16 mouse cellular contexts compared by ENCODE assay signal in the genomic region with DNA sequence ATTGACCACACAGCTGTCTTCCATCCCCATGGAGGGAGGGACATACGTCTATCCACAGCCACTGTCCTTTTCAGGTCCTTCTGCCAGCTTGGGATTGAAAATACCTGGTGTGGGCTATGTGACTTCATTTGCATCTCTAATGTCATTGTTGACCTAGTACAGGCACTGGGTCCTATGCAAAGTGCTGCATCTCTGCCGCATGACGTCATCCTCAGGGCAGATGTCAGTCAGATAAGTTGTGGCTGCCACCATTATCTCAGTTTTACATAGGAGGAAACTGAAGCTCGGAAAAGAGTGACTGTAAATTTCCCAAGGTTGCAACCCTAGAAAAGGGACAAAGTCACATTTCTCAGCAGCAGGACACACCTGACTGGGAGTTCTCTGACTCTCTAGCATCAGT.
DNase-seq lines count a peak whose midpoint lies in the region; ATAC-seq and TF ChIP-seq lines count a peak whose summit lies in the region.
"Had no signal": no experiment of that assay in that cellular context is flagged by ENCODE, and none has a peak within 500 bp of the region (broad histone marks: within the 10 kb centered on the region; RNA-seq: fewer than 3 reads in every experiment).

No protein-coding gene starts in this region.

- TF ChIP-seq CTCF in forebrain, postnatal 0 days (IDR thresholded peaks at IDR 0.05; ENCODE audit: low read depth): no peak

- H3K9ac ChIP-seq in forebrain, postnatal 0 days: no peak overlapping the region
- H3K9ac ChIP-seq in neural tube, embryonic 12.5 days: no peak overlapping the region
- H3K9ac ChIP-seq in intestine, embryonic 16.5 days (ENCODE audit: low read depth, low read length): no peak overlapping the region
- H3K9ac ChIP-seq: liver, embryonic 14.5 days had no signal

- WGBS in forebrain, embryonic 10.5 days: 74% methylated on average over 4 of the region's 4 CpGs
- 55% methylated on average over 4 of the region's 4 CpGs for WGBS in forebrain, postnatal 0 days
- 62% methylated on average over 4 of the region's 4 CpGs for WGBS in neural tube, embryonic 12.5 days
- WGBS in intestine, embryonic 16.5 days: 70% methylated on average over 4 of the region's 4 CpGs

- peaks cover 69% of the 10 kb centered on the region for H3K4me1 ChIP-seq in forebrain, embryonic 10.5 days
- H3K4me1 ChIP-seq in forebrain, postnatal 0 days (ENCODE audit: insufficient read depth): no peaks in the 10 kb centered on the region
- peaks cover 24% of the 10 kb centered on the region for H3K4me1 ChIP-seq in neural tube, embryonic 12.5 days
- peaks cover 22% of the 10 kb centered on the region for H3K4me1 ChIP-seq in intestine, embryonic 16.5 days (ENCODE audit: control insufficient read depth, insufficient read depth, low read length)

- no peaks in the 10 kb centered on the region for H3K36me3 ChIP-seq in forebrain, embryonic 10.5 days (replicated peaks)
- no peaks in the 10 kb centered on the region for H3K36me3 ChIP-seq in forebrain, postnatal 0 days (ENCODE audit: insufficient read depth)
- H3K36me3 ChIP-seq in neural tube, embryonic 12.5 days: no peaks in the 10 kb centered on the region
- no peaks in the 10 kb centered on the region for H3K36me3 ChIP-seq in intestine, embryonic 16.5 days (ENCODE audit: control insufficient read depth, insufficient read depth, low read length)

- H3K4me3 ChIP-seq in forebrain, embryonic 10.5 days: no peak overlapping the region
- H3K4me3 ChIP-seq in forebrain, postnatal 0 days (ENCODE audit: low read depth, low read length): no peak overlapping the region
- no peak overlapping the region for H3K4me3 ChIP-seq in neural tube, embryonic 12.5 days
- H3K4me3 ChIP-seq in intestine, embryonic 16.5 days (ENCODE audit: low read length): no peak overlapping the region
- H3K4me3 ChIP-seq: layer of hippocampus, adult 2 months had no signal

- peak overlapping the region; percentile 93 for H3K27ac ChIP-seq in forebrain, embryonic 10.5 days
- no peak overlapping the region for H3K27ac ChIP-seq in forebrain, postnatal 0 days (ENCODE audit: low read depth, low read length)
- H3K27ac ChIP-seq in neural tube, embryonic 12.5 days: no peak overlapping the region
- peak overlapping the region; percentile 6; the same call in 1 of the 2 replicates for H3K27ac ChIP-seq in intestine, embryonic 16.5 days (ENCODE audit: low read length)
- H3K27ac ChIP-seq: layer of hippocampus, adult 2 months; liver, embryonic 14.5 days had no signal

- H3K27me3 ChIP-seq in forebrain, embryonic 10.5 days (ENCODE audit: poor library complexity, severe bottlenecking): peaks cover 17% of the 10 kb centered on the region
- H3K27me3 ChIP-seq in forebrain, postnatal 0 days (ENCODE audit: insufficient read depth, low read length): no peaks in the 10 kb centered on the region
- H3K27me3 ChIP-seq in neural tube, embryonic 12.5 days (replicated peaks): no peaks in the 10 kb centered on the region
- H3K27me3 ChIP-seq in intestine, embryonic 16.5 days (replicated peaks; ENCODE audit: control insufficient read depth, insufficient read depth, low read length): no peaks in the 10 kb centered on the region

- H3K4me2 ChIP-seq in forebrain, postnatal 0 days (ENCODE audit: low read depth): no peak overlapping the region
- H3K4me2 ChIP-seq in neural tube, embryonic 12.5 days (replicated peaks): no peak overlapping the region
- no peak overlapping the region for H3K4me2 ChIP-seq in intestine, embryonic 16.5 days (ENCODE audit: low read depth, low read length)

- ATAC-seq in forebrain, postnatal 0 days: no peak
- peak; percentile 46; the same call in 1 of the 2 replicates for ATAC-seq in neural tube, embryonic 12.5 days (ENCODE audit: low FRiP score, low read depth)
- peak; percentile 40; the same call in 1 of the 2 replicates for ATAC-seq in intestine, embryonic 16.5 days
- ATAC-seq: inflammation-experienced regulatory T-cells, adult 6 months had no signal

- peaks cover 6% of the 10 kb centered on the region for H3K9me3 ChIP-seq in forebrain, embryonic 10.5 days
- H3K9me3 ChIP-seq in forebrain, postnatal 0 days (ENCODE audit: low read length): no peaks in the 10 kb centered on the region
- H3K9me3 ChIP-seq in neural tube, embryonic 12.5 days: no peaks in the 10 kb centered on the region
- H3K9me3 ChIP-seq in intestine, embryonic 16.5 days (ENCODE audit: control insufficient read depth, low read length): no peaks in the 10 kb centered on the region

- no peak for DNase-seq in forebrain, embryonic 10.5 days (ENCODE audit: extremely low spot score, low spot score)
- no peak for DNase-seq in forebrain, postnatal 0 days
- DNase-seq in neural tube, embryonic 10.5 days (ENCODE audit: extremely low spot score, low spot score): no peak
- no peak for DNase-seq in layer of hippocampus, adult 8-10 months (ENCODE audit: low spot score in 2 of 2)
- no peak for DNase-seq in testis, postnatal 10 days (ENCODE audit: low spot score)
- no peak for DNase-seq in lung, postnatal 4 days
- DNase-seq: adrenal gland, postnatal 10 days; cerebellum, postnatal 14 days; gastrocnemius, postnatal 10 days; right cerebral cortex, postnatal 14 days; thymus, postnatal 25 days had no signal

Comparison
In these comparisons a context has a peak if more than half of its experiments do, and no peak if none do; other contexts are left out.
1. H3K27ac ChIP-seq: peak in forebrain, embryonic 10.5 days (single experiment) and intestine, embryonic 16.5 days (single experiment); none in forebrain, postnatal 0 days (single experiment) and neural tube, embryonic 12.5 days (single experiment).